Mouse (Mus musculus) hindbrain, embryonic 14.5 days (tissue): ENCODE data around the gene Esr1. TPM values are rescaled to one million over a fixed set of nuclear protein-coding genes. Genes with fewer than 3 reads are reported as not detected.

Experiments
- ATAC-seq: fragments of 200-750 bp; cut with Nextera tagmentation; 2 replicates; pipeline ENCODE4 v1.8.0; 2017; ENCODE audit warnings: moderate number of reproducible peaks, mild to moderate bottlenecking, moderate TSS enrichment, moderate library complexity; ENCODE audit not compliant: low FRiP score
- DNase-seq: peaks from one replicate; pipeline ENCODE4 v3.0.0-alpha.2; 2015; ENCODE audit warnings: low spot score
- H3K27ac ChIP-seq: fragments of 300-500 bp; sonication (generic); 2 replicates; pipeline ENCODE4 v1.5.1; 2014; ENCODE audit warnings: mild to moderate bottlenecking, moderate library complexity
- H3K27me3 ChIP-seq: fragments of 300-500 bp; sonication (generic); 2 replicates; pipeline ENCODE4 v1.6.1; 2014; ENCODE audit warnings: mild to moderate bottlenecking, low read length, mixed read lengths; ENCODE audit not compliant: control insufficient read depth, insufficient read depth
- H3K36me3 ChIP-seq: fragments of 300-500 bp; sonication (generic); replicated peaks from 2 replicates; pipeline ENCODE4 v1.6.1; 2014; ENCODE audit not compliant: control insufficient read depth, insufficient read depth
- H3K4me1 ChIP-seq: fragments of 300-500 bp; sonication (generic); replicated peaks from 2 replicates; pipeline ENCODE4 v1.6.1; 2014; ENCODE audit warnings: antibody characterized with exemption, low read length, mixed read lengths; ENCODE audit not compliant: control insufficient read depth, insufficient read depth
- H3K4me2 ChIP-seq: fragments of 300-500 bp; sonication (generic); replicated peaks from 2 replicates; pipeline ENCODE4 v1.6.1; 2014; ENCODE audit warnings: mild to moderate bottlenecking, moderate library complexity
- H3K4me3 ChIP-seq: fragments of 300-500 bp; sonication (generic); replicated peaks from 2 replicates; pipeline ENCODE4 v1.5.1; 2014; ENCODE audit warnings: mild to moderate bottlenecking, low read length
- H3K9ac ChIP-seq: fragments of 300-500 bp; sonication (generic); 2 replicates; pipeline ENCODE4 v1.6.1; 2014
- H3K9me3 ChIP-seq: fragments of 300-500 bp; sonication (generic); 2 replicates; pipeline ENCODE4 v1.6.1; 2016; ENCODE audit warnings: low read length; ENCODE audit not compliant: control insufficient read depth
- WGBS: fragments of 180-500 bp; shearing (Covaris S2); extraction: QIAGEN DNeasy Blood & Tissue Kit; methylation state at CpG from one replicate; pipeline ENCODE4 v1.1.7; 2014; 5-methylcytosine and 5-hydroxymethylcytosine counted together
- polyA plus RNA-seq: library from polyadenylated mRNA; unstranded; fragments of >200 nt; fragmentation: Nextera tagmentation; extraction: Ambion mirVana; gene quantifications from 2 replicates; pipeline ENCODE4 v1.2.1, GENCODE M21; 2014

Gene Esr1
- polyA plus RNA-seq, 1 experiment from 2014 or later: 0.27 TPM

DNA sequence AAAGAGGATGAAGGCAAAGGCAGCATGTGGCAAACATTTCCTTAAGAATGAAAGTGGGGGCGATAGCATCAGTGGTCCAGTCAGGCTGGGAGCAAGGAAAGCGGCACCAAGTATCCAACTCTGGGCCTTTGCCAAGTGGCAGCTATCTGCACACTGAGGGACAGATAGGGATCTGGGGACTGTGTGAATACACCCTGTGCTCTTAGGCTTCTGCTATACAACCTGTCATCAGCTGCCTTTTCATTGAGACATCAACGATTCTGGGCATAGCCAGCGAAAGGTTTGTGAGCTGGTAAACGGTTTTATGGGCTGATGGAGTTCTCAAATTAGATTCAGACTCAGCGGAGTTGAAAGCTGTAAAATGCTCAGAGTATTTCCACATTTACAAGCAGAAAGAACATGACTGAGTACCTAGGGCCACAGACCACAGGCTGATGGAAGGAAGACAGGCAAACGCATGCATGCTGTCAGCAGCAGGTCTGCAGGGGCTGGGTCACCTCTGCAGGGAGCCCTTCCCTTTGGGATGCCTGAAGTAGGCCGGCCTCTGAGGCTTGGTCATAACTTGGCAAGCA is 397.5 kb downstream of the Esr1 start:
- H3K27me3 ChIP-seq: no peaks in the 10 kb centered on the region
- no peaks in the 10 kb centered on the region for H3K36me3 ChIP-seq
- H3K4me1 ChIP-seq: no peaks in the 10 kb centered on the region
- ATAC-seq (no peak), DNase-seq (no peak)
- no peak overlapping the region for H3K4me3 ChIP-seq
- H3K27ac ChIP-seq: no peak overlapping the region
- no peaks in the 10 kb centered on the region for H3K9me3 ChIP-seq
- 74% methylated on average over 8 of the region's 8 CpGs for WGBS
- no peak overlapping the region for H3K4me2 ChIP-seq
- no peak overlapping the region for H3K9ac ChIP-seq

DNA sequence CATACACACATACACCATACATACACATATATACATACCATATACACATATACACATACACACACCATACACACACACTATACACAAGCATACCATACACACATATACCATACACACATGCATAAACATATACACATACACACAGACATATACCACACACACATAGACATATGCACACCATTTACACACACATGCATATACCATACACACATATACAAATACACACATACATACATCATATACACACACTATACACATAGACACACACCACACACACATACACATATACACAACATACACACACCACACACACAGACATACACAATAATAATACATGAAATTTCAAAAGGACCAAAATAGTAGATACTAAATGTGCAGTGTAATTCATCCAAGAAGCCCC is 400.6 kb downstream of the Esr1 start:
- no peak for DNase-seq
- H3K27ac ChIP-seq: no peak overlapping the region
- no peak for ATAC-seq
- no peaks in the 10 kb centered on the region for H3K36me3 ChIP-seq
- H3K4me2 ChIP-seq: no peak overlapping the region
- H3K9ac ChIP-seq: no peak overlapping the region
- no peaks in the 10 kb centered on the region for H3K4me1 ChIP-seq
- H3K27me3 ChIP-seq: no peaks in the 10 kb centered on the region
- no peaks in the 10 kb centered on the region for H3K9me3 ChIP-seq
- H3K4me3 ChIP-seq: no peak overlapping the region

DNA sequence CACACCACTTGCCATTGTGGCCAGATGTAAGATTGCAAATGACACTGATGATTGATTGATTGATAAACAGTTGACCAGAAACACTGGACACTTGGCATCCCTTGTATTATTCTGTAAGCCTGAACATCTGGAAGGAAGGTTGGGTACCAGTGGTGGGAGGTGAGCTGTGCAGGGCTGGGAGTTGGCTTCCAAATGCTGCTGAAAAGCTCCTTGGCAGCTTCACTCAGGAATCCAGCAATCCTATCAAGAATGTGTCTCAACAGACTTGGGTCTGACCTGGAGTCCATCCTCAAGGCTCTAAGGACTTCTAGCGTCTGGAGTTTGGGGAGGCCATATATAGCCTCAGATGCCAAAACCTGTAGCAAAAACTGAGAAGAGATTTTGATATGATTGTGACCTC is 403.6 kb downstream of the Esr1 start:
- Histone ChIP-seq H3K36me3 (no peaks in the 10 kb centered on the region), H3K27me3 (no peaks in the 10 kb centered on the region), H3K4me1 (no peaks in the 10 kb centered on the region), H3K4me3 (no peak overlapping the region), H3K9ac (no peak overlapping the region), H3K27ac (no peak overlapping the region), H3K9me3 (no peaks in the 10 kb centered on the region), H3K4me2 (no peak overlapping the region)
- DNase-seq (no peak), ATAC-seq (no peak)
- WGBS: 89% methylated on average over 1 of the region's 1 CpGs

DNA sequence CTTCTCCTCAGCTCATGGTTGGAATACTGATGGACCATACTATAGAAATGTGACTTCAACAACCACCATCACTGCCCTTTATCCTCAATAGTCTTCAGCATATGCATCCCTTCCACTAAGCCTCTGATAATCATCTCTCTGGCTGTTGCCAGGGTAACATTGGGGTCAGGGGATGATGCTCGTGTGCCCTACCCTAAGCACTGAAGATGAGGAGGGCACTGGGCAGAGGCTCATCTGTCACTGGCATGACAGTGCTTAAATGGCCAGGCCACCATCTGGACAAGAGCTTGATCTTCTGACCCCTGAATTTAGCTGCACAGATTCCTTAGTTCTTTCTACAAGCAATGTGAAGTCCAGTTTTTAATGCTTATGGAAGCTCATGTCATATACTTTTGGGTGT is 405.8 kb downstream of the Esr1 start:
- Histone ChIP-seq H3K27ac (no peak overlapping the region), H3K4me3 (no peak overlapping the region), H3K9ac (no peak overlapping the region), H3K9me3 (no peaks in the 10 kb centered on the region), H3K27me3 (no peaks in the 10 kb centered on the region), H3K4me1 (no peaks in the 10 kb centered on the region), H3K36me3 (peaks cover 6% of the 10 kb centered on the region; the same call in 1 of the 2 replicates), H3K4me2 (no peak overlapping the region)
- no peak for DNase-seq
- WGBS: 39% methylated on average over 1 of the region's 1 CpGs
- 0 out of 2 replicates have a peak, but pooled peaks have one; percentile 32 for ATAC-seq

DNA sequence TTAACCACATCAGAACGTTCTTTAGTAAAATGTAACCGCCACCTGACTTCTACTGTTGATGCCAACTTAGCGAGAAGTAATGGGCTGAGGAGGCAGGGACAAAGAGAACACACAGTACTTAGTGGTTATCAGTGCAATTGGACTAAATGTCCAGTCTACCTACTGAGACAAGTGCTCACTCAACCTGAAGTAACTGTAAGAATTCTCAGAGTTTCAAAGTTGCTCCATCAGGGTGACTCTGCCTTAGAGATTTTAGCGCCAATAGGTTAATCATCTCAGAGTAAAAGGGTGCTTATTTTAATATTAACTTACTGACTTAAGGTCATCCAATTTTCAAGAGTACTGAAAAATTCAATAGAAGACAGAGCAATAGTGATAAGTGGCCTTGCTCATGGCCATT is 414.5 kb downstream of the Esr1 start:
- 94% methylated on average over 4 of the region's 4 CpGs for WGBS
- Histone ChIP-seq H3K4me2 (no peak overlapping the region), H3K4me1 (no peaks in the 10 kb centered on the region), H3K9me3 (no peaks in the 10 kb centered on the region), H3K4me3 (no peak overlapping the region), H3K9ac (no peak overlapping the region), H3K27me3 (no peaks in the 10 kb centered on the region), H3K36me3 (peaks cover 6% of the 10 kb centered on the region; the same call in 1 of the 2 replicates), H3K27ac (no peak overlapping the region)
- DNase-seq (no peak), ATAC-seq (no peak)

DNA sequence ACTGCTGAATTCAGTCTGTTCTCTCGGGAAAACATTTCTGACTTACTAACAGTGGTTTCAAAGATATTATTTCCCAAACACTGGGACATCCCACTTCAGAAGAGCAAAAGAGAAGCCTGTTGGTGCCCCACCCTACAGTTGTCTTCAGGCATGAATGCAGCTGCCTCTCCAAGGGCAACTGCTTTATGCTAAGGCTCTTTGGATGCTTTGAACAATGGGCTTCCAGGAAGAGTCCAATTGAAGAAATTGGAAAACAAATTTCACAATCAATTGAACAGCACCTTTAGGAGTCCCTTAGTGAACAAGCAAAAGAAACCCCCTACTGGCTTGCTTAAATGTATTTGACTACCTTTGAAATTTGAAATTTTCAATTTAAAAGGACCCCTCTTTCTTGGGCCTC is 415.8 kb downstream of the Esr1 start:
- DNase-seq (no peak), ATAC-seq (no peak)
- H3K27me3 ChIP-seq: no peaks in the 10 kb centered on the region
- no peaks in the 10 kb centered on the region for H3K9me3 ChIP-seq
- no peak overlapping the region for H3K4me2 ChIP-seq
- H3K36me3 ChIP-seq: peaks cover 10% of the 10 kb centered on the region; the same call in 1 of the 2 replicates
- no peak overlapping the region for H3K9ac ChIP-seq
- no peak overlapping the region for H3K4me3 ChIP-seq
- H3K27ac ChIP-seq: no peak overlapping the region
- H3K4me1 ChIP-seq: no peaks in the 10 kb centered on the region
- 80% methylated on average over 1 of the region's 1 CpGs for WGBS

DNA sequence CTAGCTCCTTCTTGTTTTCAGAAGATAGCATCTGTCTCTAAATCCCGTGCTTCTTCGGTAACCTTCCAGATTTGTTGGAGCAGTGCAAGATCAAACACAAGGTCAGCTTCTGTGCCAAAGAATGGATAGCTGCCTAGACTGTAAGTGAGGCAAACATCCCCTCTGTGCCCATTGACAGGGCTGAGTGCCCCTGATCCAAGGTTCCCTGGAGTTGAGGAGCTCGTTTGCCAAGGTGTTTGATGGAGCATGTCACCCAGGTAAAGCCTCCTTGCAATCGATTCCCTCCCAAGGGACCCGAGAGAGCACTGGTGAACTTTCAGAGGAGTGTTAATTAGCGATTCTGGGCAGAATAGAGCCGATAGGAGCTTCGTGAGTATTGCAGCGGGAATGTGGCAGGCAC is 416.9 kb downstream of the Esr1 start:
- Histone ChIP-seq H3K36me3 (peaks cover 18% of the 10 kb centered on the region; the same call in 1 of the 2 replicates), H3K9me3 (no peaks in the 10 kb centered on the region), H3K4me3 (no peak overlapping the region), H3K27me3 (no peaks in the 10 kb centered on the region), H3K4me2 (no peak overlapping the region), H3K4me1 (no peaks in the 10 kb centered on the region), H3K9ac (no peak overlapping the region), H3K27ac (no peak overlapping the region)
- no peak for ATAC-seq
- no peak for DNase-seq
- 87% methylated on average over 9 of the region's 9 CpGs for WGBS

DNA sequence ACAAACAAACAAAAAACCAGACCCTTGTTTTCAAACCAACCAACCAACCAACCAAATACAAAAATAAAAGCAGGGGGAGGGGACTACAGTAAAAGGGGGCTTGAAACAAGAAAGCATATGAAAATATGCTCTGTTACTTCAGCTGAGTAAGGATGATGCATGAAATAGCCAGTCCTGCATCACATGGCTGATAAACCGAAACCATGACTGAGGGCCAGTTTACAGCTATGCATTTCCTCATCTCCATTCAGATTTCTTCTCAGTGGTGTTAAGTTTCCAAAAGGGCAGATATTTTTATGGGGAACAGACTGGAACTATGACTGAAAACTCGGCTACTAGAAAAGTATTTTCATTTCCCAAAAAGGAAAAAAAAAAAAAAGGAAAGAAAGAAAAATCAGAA is 417.8 kb downstream of the Esr1 start:
- DNase-seq (no peak), ATAC-seq (no peak)
- Histone ChIP-seq H3K27me3 (no peaks in the 10 kb centered on the region), H3K9me3 (no peaks in the 10 kb centered on the region), H3K4me2 (no peak overlapping the region), H3K4me3 (no peak overlapping the region), H3K4me1 (no peaks in the 10 kb centered on the region), H3K27ac (no peak overlapping the region), H3K36me3 (peaks cover 18% of the 10 kb centered on the region; the same call in 1 of the 2 replicates), H3K9ac (no peak overlapping the region)
- WGBS: 84% methylated on average over 2 of the region's 2 CpGs

DNA sequence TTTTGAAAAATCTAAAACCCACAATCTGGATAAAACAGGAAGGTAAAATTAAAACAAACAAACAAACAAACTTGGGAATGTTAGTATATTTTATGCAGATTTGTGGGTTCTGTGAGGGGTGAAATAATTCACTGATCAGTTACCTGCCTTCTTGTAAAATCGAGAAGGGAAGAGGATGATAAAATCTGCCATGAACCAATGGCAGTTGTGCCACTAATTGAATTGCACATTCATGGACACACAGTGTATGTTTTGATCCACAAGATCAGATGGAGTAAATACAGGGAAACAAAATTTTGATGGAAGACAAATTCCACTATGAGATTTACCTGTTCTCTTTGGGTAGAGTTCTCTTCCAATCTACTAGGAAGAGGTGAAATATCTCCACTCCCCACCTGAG is 418.5 kb downstream of the Esr1 start:
- ATAC-seq (no peak), DNase-seq (no peak)
- Histone ChIP-seq H3K27me3 (no peaks in the 10 kb centered on the region), H3K4me2 (no peak overlapping the region), H3K4me3 (no peak overlapping the region), H3K9ac (no peak overlapping the region), H3K4me1 (no peaks in the 10 kb centered on the region), H3K27ac (no peak overlapping the region), H3K36me3 (peaks cover 18% of the 10 kb centered on the region; the same call in 1 of the 2 replicates), H3K9me3 (no peaks in the 10 kb centered on the region)
- WGBS: 86% methylated on average over 1 of the region's 1 CpGs
